Mouse (Mus musculus) kidney, adult 11 months (tissue): ENCODE measurements around the gene B3galnt1.
A peak's percentile ranks its signal among the peaks of the same experiment; 100 is the strongest.

Source experiments
- DNase-seq: peaks from one replicate; pipeline ENCODE4 v3.0.0; 2022

B3galnt1 gene

GRCm38 (mm10) chr3:69561686-69562085, 37.1 kb downstream of the B3galnt1 start:
- peak; percentile 41 for DNase-seq

- no peak for DNase-seq
These were observed 38.8 kb downstream of the B3galnt1 start for GRCm38 (mm10) chr3:69559975-69560330.

- no peak for DNase-seq
These were observed 39.3 kb downstream of the B3galnt1 start for GRCm38 (mm10) chr3:69559316-69559974.

GRCm38 (mm10) chr3:69556092-69556778, 42.5 kb downstream of the B3galnt1 start:
- DNase-seq, result peak; percentile 60

GRCm38 (mm10) chr3:69555511-69555910, 43.2 kb downstream of the B3galnt1 start:
- no peak for DNase-seq

GRCm38 (mm10) chr3:69549602-69550001, 49.2 kb downstream of the B3galnt1 start:
- DNase-seq, result no peak

GRCm38 (mm10) chr3:69548704-69549455, 49.9 kb downstream of the B3galnt1 start:
- no peak for DNase-seq

GRCm38 (mm10) chr3:69545017-69545416, 53.7 kb downstream of the B3galnt1 start:
- DNase-seq, result no peak

GRCm38 (mm10) chr3:69543730-69544129, 55.0 kb downstream of the B3galnt1 start:
- DNase-seq, result no peak

- DNase-seq, result no peak
These were observed 55.8 kb downstream of the B3galnt1 start for GRCm38 (mm10) chr3:69542962-69543361.

- no peak for DNase-seq
These were observed 62.7 kb downstream of the B3galnt1 start for GRCm38 (mm10) chr3:69535941-69536647.

GRCm38 (mm10) chr3:69535486-69535885, 63.3 kb downstream of the B3galnt1 start:
- no peak for DNase-seq

- DNase-seq, result no peak
These were observed 66.1 kb downstream of the B3galnt1 start for GRCm38 (mm10) chr3:69532687-69533086.

GRCm38 (mm10) chr3:69531511-69531910, 67.2 kb downstream of the B3galnt1 start:
- no peak for DNase-seq

GRCm38 (mm10) chr3:69529576-69529975, 69.2 kb downstream of the B3galnt1 start:
- DNase-seq, result no peak

- no peak for DNase-seq
These were observed 71.4 kb downstream of the B3galnt1 start for GRCm38 (mm10) chr3:69527384-69527783.

GRCm38 (mm10) chr3:69525072-69525529, 73.7 kb downstream of the B3galnt1 start:
- no peak for DNase-seq

- DNase-seq, result no peak
These were observed 74.2 kb downstream of the B3galnt1 start for GRCm38 (mm10) chr3:69524356-69525071.
